Mouse (Mus musculus): ENCODE measurements around the gene Atl3.

Atl3 gene

DNA sequence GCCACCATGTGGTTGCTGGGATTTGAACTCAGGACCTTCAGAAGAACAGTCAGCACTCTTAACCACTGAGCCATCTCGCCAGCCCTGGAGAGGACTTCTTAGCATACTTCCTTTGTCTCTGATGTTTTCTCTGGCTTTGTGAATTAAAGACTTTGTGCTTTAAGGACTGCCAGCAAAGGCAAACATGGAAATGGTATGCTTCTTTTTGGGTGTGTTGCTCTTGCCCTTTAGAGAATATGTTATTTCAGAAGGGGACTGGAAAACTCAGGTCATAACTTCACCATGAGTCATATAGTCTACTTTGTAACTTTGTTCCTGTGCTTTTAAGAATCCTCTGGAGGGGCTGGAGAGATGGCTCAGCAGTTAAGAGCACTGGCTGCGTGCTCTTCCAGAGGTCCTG is 5.0 kb downstream of the Atl3 start:
- CTCF ChIA-PET, result no interaction called here

DNA sequence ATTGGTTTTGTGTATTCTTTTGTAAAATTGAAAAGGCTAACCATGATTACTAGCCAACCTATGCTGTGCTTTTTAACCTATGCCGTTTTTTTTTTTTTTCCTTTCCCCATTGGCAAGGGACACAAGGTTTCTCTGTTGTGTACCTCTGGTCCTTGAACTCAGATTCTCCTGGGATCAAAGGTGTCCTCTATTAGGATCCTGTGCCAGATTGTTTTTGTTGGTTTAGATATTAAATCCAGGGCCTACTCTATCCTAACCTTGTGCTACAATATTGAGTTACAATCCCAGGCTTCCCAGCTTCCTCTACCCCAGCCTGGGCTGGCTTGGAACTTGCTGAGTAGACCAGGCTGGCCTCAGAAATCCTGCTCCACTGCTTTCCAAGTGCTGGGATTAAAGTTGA is 6.9 kb downstream of the Atl3 start:
- CTCF ChIA-PET, result no interaction called here

DNA sequence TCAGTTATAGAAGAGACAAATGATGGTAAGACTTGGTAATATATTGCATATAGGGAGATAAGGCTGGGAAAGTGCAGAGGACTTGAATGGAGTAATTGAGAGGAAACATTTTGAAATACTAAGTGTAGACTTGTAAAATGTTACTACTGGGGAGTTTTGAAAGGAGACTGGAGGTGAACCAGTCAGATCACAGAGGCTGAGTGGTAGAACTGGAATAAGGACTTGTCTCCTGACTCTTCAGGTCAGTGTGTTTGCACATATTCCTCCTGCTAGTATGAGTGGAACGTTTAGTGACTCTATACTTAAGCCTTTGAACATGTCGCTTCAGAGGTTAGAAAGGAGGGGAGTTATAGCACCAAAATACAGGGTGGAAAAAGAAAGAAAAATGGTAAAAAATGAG is 8.6 kb downstream of the Atl3 start:
- CTCF ChIA-PET, result interaction anchor here (0.6 to 0.7 kb wide), 2 partner anchors 108 to 604 kb away, joined by 3 read pairs; no protein-coding TSS in a partner anchor

DNA sequence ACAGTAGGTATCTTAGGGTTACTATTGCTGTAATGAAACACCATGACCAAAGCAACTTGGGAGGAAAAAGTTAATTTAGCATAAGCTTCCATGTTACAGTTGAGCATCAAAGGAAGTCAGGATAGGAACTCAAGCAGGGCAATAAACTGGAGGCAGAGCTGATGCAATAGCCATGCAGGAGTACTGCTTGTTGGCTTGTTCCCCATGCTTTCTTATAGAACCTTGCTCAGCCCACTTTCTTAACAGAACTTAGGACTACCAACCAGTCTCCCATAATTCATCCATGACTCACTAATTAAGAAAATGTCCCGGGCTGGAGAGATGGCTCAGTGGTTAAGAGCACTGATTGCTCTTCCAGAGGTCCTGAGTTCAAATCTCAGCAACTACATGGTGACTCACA is 12.5 kb downstream of the Atl3 start:
- CTCF ChIA-PET, result no interaction called here

DNA sequence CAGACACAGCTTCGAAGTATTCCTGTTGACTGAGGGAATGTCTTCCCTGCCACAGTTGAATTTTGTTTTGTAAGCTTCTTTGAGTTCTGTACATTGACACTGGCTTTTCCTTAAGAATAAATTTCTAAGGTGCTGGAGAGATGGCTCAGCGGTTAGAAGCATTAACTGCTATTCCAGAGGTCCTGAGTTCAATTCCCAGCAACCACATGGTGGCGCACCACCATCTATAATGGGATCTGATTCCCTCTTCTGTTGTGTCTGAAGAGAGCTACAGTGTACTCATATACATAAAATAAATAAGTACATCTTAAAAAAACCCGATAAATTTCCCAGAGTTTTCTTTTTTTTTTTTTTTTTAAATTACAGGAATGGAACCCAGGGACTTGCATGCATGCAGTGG is 14.2 kb downstream of the Atl3 start:
- CTCF ChIA-PET, result interaction anchor here (0.6 kb wide), 1 partner anchor 190 kb away, joined by 4 read pairs; no protein-coding TSS in a partner anchor

DNA sequence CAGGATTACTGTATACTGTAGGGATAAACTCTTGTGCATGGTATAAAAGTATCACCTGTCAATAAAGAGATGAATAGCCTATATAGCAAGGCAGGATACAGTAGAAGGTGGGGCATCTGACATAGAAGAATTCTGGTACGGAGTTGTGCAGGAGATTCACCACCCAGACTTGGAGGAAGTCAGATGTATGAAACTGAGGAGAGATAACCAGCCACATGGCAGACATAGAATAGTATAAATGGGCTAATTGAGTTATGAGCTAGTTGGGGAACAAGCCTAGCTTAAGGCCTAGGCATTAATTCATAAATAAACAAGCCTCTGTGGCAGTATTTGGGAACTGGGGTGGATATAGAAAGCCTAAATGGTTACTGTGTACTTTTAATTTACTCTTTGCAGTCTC is 22.6 kb downstream of the Atl3 start:
- CTCF ChIA-PET, result interaction anchor here (0.6 kb wide), 1 partner anchor 20 kb away, joined by 4 read pairs; no protein-coding TSS in a partner anchor

DNA sequence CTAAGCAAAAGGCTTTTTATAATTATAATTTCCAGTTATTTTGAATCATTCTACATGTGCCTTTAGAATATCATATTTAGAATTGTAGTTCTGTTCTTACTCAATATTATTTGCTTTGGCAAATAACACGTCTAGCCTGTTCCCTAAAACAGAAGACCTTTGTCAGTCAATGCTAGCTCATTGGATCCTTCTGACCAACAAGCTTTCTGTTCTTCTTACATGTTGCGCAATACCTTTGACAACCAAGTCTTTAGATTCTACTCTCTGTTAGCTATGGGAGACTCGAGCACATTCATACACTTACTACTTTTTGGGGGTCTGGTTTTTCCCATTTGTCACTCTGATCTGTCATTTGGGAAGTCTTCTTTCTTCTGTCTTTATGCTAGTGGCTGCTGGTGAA is 27.8 kb downstream of the Atl3 start:
- CTCF ChIA-PET, result no interaction called here

DNA sequence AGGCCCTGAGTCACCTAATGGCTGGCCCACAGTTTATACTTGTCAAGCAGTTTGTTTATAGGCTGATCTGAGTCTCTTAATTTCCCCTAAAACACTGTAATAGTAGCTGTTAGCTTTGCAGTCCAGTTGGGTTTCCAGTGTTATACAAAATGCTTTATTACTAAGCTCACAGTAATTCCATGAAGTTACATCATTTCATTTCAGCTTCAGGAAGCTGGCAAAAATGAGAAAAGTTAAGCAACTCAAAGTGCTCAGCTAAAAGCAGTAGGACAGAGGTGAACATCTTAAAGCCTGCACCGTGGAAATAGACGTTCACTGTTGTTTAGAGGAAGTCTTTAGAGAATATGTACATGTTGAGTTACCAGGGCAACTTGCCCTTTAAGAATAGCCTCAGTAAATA is 29.0 kb downstream of the Atl3 start:
- CTCF ChIA-PET, result interaction anchor here (0.6 kb wide), 4 partner anchors 36 to 76 kb away, joined by 3 to 7 read pairs (median 4); no protein-coding TSS in a partner anchor

DNA sequence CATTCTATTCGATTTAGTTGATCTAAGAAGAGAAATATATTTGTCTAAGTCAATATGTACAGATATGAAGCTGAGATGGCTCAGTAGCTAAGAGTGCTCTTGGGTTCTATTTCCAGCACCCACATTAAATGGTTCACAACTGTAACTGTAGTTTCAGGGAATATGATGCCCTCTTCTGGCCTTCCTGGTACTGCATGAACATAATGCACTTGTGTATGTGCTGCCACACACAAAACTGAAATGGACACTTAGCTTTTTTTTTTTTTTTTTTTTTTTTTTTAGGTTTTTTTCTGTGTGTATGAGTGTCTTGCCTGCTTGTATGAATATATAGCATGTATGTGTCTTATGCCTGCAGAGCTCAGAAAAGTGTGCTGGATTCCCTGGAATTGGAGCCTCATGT is 29.5 kb downstream of the Atl3 start:
- CTCF ChIA-PET, result interaction anchor here (0.6 kb wide), 4 partner anchors 36 to 75 kb away, joined by 3 to 7 read pairs (median 4); no protein-coding TSS in a partner anchor

DNA sequence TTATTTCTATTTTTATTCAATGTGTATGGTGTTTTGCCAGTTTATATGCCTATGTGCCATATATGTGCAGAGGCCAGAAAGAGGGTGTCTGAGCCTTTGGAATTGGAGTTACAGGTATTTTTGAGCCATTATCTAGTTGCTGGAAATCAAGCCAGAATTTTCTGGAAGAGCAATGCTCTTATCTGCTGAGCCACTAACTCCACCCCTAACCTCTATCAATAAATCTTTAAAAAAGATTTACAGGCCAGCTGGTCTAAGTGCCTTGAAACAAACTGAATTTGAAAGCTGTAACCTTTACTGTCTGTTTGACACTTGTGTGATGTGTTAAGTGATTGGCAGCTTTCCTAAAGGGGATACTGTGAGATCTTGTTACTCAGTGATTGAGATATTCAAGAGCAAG is 29.9 kb downstream of the Atl3 start:
- CTCF ChIA-PET, result no interaction called here

DNA sequence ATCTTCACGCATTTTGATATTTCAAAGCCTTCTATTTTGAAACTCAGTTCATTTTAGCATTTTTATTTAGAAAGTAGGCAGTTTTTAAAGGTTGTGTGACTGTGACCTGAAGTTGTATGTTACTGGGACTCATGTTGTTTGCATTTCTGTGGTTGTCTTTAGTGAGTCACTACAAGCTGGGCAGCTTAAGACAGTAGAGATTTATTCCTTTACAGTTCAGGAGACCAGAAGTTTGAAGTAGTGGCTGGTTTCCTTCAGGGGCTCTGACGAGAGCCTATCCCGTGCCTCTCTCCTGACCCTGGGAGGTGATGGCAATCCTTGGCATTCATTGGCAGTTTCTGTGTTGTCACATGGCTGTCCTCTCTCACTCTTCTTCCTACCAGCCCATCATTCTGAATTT is 31.0 kb downstream of the Atl3 start:
- CTCF ChIA-PET, result no interaction called here

DNA sequence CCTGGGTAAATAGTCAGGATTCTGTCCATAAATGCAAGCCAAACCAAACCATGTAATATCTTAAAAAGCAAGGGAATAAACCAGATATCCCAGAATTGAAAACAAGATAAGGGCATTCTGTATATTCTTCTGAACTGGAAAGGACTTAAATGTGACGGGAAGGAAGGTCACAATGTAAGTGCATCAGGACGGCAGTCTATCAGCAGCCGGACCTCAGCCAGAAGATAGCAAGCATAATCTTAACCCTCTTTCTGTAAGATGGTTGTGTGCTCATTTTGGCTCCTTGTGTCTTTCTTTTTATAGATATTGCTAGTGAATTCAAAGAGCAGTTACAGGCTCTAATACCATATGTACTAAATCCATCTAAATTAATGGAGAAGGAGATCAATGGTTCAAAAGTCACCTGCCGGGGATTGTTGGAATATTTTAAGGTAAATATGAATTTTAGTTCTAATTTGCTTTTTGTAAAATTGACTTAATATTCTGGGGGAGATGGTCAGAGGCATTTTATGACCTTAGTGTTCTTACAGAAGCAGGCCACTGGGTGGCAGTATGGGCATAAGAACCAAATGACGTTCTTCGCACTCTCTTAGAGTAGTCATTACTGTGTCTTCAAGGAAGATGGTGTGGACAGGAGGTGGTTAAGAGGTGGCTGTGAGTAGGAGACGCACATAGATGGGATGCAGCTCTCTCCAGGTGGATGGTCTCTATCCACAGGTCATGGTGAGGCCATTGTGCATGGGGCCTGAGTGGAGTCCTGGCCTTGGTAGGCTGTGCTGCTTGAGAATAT is 35.0 kb downstream of the Atl3 start:
- CTCF ChIA-PET, result no interaction called here

DNA sequence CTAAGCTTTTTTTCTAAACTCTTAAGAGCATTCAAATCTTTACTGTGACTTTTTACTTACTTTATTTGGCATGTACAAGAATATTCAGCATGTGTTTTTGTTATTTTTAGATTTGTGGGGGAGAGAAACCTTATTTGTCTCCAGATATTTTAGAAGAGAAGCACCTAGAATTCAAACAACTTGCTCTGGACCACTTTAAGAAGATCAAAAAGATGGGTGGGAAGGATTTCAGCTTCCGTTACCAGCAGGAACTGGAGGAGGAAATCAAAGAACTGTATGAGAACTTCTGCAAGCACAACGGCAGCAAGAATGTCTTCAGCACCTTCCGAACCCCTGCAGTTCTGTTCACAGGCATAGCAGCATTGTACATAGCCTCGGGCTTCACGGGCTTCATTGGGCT is 38.1 kb downstream of the Atl3 start:
- CTCF ChIA-PET, result no interaction called here

DNA sequence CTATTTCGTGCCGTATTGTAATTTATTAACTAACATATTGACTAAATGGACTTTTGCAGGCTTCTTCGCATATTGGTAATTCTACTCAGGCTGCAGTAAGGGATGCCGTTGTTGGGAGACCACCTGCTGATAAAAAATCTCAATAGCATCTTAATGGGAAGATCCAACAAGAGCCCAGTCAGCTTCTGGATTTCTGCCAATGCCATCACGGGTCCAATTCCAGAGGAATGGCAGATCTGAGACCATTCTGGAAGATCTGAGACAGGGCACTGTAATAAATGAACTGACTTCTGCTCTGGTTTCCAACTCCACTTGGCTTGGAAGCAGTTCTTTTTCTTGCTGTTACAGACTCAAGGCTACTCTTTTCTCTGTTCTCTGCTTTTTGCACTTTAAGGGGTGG is 40.1 kb downstream of the Atl3 start:
- CTCF ChIA-PET, result no interaction called here

DNA sequence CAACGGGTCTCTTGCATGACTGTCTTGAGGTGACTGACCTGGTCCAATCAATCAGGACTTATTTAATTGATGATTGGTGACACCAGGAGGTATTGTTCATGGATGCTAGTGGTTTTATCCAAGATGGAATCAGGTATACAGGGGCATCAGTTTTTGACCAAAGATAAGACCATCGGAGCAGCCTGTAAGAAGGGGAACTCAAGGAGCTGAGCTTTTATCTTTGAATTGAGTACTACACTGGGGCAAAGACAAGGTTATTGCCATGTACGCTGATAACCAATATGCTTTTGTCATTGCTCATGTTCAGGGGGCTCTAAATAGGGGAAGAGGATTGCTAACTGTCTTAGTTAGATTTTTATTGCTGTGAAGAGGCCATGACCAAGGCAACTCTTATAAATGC is 55.1 kb downstream of the Atl3 start:
- CTCF ChIA-PET, result no interaction called here

DNA sequence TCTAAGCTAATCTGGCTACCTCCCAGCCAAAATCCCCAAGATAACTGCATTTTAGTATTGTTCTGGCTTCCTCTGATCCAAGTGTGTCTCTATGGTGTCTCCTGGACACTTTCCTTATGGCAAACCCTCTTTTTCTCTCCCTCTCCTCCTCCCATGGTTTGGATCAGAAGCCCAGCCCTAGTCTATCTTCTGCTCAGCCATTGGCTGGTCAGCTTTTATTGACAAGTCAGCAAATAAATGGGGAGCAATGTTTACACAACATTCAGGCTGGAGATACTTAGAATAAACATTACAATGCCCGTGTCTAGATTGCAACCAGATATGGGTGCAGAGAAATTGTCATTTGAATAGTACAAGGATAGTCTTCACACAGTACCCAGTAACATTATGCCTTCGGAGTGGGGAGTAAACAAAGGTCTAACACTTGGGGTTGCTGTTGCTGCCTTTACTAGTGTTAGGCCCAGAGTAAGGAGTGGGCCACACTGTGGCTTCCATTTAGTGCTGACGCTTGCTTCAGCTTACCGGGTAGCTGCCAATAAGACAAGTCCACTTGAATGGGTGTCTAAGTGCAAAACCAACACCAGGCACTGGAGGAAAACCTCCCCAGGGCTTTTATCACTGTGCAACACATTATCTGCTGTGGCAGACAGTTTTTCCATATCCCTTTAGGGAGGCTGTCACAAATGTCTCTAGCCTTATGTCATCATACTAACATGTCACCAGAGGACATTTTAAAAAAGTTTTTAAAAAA is 57.9 kb downstream of the Atl3 start:
- CTCF ChIA-PET, result no interaction called here

DNA sequence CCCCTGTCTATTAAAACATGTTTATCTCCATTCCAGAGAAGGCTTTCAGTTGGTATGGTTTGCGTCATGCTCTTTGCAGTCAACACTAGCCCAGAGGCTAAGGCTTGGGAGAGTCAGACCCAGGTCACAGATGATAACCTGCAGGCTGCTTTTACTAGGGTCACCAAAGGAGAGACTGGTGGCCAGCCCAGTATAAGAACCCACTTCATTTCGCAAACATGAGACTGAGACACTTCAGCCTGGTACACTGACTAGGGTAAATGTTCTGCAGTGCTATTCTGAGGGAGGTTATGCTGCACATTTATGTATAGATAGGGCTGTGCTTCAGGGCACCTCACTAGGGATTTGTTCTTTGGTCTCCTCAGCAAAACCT is 58.4 kb downstream of the Atl3 start:
- CTCF ChIA-PET, result no interaction called here

DNA sequence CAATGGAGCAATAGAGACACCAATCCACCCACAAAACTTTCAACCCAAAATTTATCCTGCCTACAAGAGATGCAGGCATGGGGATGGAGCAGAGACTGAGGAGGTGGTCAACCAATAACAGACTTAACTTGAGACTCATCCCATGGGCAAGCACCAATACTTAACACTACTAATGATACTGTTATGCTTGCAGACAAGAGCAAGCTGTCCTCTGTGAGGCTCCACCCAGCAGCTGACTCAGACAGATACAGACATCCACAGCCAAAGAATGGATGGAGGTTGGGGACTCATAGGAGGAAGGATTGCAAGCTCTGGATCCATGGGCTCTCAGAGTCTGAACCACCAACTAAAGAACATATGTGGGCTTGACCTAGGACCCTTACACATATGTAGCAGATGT is 59.6 kb downstream of the Atl3 start:
- CTCF ChIA-PET, result no interaction called here

DNA sequence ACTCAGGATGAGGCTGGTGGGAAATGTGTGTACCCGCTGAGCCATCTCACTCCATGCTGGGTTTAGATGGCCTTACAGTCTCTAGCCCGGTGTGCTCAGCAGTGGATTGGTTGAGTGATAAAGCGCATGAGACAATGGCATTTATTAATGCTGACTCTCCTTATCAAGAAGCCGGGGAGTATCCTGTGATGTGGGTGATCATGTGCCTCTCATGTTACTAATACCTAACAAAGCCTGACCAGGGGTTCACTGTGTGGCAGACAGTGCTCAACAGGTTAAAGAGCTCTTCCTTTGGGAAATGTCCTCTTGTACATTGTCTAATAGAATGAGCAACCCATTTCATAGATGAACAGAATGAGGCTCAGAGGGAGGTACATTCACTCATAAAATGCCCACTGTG is 61.0 kb downstream of the Atl3 start:
- CTCF ChIA-PET, result no interaction called here

DNA sequence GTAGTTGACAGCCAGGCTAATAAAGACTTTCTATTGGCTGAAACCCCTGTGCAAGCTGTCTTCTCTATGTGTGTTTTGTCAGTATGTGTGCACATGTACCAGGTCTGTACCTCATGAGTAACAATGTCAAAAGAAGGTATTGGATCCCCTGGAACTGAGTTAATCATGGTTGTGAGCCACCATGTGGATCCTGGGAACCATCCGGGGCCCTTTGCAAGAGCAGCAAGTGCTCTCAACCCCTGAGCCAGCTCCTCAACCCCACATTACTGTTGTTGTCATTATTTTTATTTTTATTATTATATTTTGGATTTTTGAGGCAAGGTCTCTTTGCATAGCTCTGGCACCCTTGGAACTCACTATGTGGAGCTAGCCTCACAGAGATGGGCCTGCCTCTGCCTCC is 62.8 kb downstream of the Atl3 start:
- CTCF ChIA-PET, result no interaction called here

DNA sequence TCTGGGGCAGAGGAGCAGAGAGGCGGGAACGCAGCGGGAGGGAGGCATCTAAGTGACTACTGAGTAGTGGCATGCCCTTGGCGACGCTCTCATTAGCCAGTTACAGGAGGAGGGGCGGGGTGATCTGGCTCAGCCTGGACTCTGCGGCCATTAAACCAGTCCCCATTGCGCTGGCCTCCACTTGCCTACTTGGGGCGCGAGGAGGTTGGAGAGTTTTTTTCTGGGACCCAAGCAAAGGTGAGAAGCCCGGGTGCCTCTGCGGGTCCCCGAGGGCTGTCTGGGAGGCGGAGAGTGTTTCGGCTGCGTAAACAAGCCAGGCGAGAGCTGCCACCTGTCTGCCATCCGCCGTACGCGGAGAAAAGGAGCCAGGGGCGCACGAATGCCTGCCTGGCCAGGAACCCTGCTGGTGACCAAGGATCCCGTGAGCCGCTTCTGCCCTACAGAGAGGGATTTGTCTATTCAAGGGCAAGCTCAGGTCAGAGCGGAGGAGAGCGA is 63.5 kb downstream of the Atl3 start, which contains the start of gene Pla2g16:
Pla2g16 (plus strand) TSS at position 132 of the 495 bp plus-strand sequence.
- CTCF ChIA-PET, result no interaction called here

DNA sequence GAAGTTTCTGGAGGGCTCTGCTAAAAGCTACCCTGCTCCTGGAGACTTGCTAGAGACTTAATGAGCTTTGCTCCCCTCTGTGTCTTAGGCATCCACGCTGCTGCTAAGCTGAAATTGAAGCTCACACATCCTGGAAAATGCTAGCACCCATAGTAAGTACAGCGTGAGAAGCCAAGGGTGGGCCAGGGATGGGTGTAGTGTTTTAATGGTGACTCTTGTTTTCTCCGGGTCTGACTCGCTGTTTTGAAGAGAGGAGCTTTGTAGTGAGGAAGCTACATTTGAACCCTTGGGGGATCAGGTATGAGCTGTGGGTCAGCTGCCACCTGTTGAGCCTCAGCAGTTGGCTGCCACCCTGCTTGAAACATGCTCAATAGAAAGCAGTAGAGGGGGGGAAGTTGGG is 64.0 kb downstream of the Atl3 start:
- CTCF ChIA-PET, result no interaction called here

DNA sequence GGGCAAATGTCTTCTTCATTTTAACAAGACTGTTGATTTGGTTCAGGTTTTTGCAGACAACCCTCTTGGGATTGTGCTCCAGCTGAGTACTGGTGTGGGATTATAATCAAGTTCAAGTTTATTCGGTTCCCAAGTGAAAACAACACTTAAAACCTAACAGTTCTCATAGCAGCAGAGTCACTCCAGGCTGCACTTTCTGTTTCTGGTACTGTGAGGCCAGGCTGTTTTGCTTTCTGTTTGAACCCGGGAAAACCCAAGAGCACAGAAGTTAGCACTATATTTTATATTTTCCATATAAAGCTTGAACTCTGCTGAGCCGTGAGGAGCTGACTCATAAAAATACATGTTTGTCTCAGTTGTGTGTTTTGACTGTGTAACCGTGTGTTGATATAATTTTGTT is 64.8 kb downstream of the Atl3 start:
- CTCF ChIA-PET, result interaction anchor here (0.5 to 0.7 kb wide), 2 partner anchors 36 to 441 kb away, joined by 3 to 4 read pairs; no protein-coding TSS in a partner anchor

Data from spleen, embryonic (tissue).